Mouse (Mus musculus): Measurements from ENCODE around the gene Slc38a11. TPM values are rescaled to one million over a fixed set of nuclear protein-coding genes. Genes with fewer than 3 reads are reported as not detected.

Slc38a11 gene
- not detected for polyA plus RNA-seq (2017; shearing (Covaris generic))

GRCm38 (mm10) chr2:65363828-65364497 lies at the start of gene Slc38a11:
Slc38a11 (minus strand) TSS chr2:65364034.

Other genes with a start within 250 kb of the Slc38a11 start
- gene Cobll1, start 124.6 kb downstream of the Slc38a11 start, polyA plus RNA-seq (2017; shearing (Covaris generic)): 2.5 TPM
- gene Scn3a, start 203.6 kb upstream of the Slc38a11 start, polyA plus RNA-seq (2017; shearing (Covaris generic)): not detected

Data from activated CD4-positive, CD25-positive, alpha-beta regulatory T cell, adult 9 weeks (primary cell).